Mouse (Mus musculus) olfactory bulb, adult 2 months (tissue): ENCODE measurements around the gene Bicra.

Source experiments
- CTCF ChIP-seq: fragments of 200-500 bp; IDR thresholded peaks from 2 replicates; pipeline ENCODE4 v1.5.1; 2012; ENCODE audit warnings: low read depth, mild to moderate bottlenecking, low read length, moderate library complexity; ENCODE audit not compliant: insufficient read depth
- POLR2A ChIP-seq: fragments of 200-500 bp; IDR thresholded peaks from 2 replicates; pipeline ENCODE4 v1.6.1; 2012; ENCODE audit warnings: mild to moderate bottlenecking, low read depth, low read length, moderate library complexity; ENCODE audit not compliant: insufficient read depth

DNA sequence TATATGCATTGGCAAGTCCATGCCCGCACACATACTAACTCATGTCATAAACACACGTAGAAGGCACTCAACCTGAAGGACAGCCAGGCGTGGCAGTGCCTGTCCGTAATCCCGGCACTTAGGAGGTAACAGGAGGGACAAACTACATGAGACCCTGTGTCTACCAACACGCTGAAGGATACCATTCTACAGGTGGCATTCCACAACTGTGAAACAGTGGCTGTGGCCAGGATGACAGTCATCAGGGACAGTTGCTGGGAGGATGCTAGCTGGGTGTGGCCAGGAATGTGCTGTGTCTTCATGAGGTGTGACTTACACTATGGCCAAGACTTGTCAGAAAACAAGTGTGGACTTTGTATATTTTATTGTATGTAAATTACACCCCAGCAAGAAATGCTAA lies 10.7 kb downstream of the Bicra start:
- TF ChIP-seq CTCF: no peak
- no peak for TF ChIP-seq POLR2A
